Mouse (Mus musculus): Measurements from ENCODE around the gene Rbms1.

The Rbms1 gene

GRCm38 (mm10) chr2:60809441-60809921 is 153.5 kb downstream of the Rbms1 start:
- no peak for DNase-seq (ENCODE audit: low read depth, low spot score)

GRCm38 (mm10) chr2:60808822-60809221 is 154.2 kb downstream of the Rbms1 start:
- DNase-seq (ENCODE audit: low read depth, low spot score): no peak

DNA sequence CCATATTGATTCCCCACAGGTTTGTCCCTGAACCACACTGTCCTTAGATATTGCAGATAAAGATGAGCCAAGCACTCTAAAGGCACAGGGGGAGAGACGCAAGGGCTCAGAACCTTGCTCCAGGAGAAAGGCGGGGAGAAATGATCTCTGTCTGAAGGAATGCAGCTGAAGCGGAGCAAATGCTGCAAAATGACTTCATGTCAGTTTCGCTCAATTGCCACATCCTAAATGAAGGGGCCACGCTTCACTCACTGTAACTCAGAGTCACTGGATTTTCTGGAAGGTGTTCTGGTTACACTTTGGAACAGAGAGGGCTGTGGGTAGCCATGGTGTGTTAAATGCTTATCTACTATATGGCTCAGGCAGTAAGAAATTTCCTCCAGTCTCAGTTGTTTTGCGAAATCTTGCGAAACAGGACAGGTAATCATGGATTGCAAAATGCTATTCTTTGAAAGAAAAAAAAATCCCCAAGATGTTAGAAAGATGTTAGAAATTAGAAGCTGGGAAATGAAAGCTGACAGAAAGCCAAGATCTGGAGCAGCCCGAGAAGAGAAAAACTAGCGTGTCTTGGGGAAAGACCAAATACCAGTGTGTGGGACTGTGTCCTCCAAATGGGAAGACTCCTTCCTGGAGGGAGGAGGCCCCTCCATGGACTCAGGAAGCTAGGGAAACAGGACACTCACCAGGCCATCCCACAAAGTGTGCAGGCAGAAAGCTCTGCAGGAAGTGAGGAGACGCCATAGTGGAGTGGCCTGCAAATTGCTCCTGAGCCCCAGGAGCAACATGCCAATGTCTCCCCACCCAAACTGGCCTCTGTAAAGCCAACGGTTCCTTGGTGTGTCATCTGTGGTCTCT is 155.4 kb downstream of the Rbms1 start:
- DNase-seq (ENCODE audit: low read depth, low spot score): no peak

- DNase-seq (ENCODE audit: low read depth, low spot score): no peak
Measured at GRCm38 (mm10) chr2:60804763-60805162, 158.2 kb downstream of the Rbms1 start.

- DNase-seq (ENCODE audit: low read depth, low spot score): no peak
Measured at GRCm38 (mm10) chr2:60803377-60803776, 159.6 kb downstream of the Rbms1 start.

- no peak for DNase-seq (ENCODE audit: low read depth, low spot score)
Measured at GRCm38 (mm10) chr2:60802828-60803227, 160.2 kb downstream of the Rbms1 start.

DNA sequence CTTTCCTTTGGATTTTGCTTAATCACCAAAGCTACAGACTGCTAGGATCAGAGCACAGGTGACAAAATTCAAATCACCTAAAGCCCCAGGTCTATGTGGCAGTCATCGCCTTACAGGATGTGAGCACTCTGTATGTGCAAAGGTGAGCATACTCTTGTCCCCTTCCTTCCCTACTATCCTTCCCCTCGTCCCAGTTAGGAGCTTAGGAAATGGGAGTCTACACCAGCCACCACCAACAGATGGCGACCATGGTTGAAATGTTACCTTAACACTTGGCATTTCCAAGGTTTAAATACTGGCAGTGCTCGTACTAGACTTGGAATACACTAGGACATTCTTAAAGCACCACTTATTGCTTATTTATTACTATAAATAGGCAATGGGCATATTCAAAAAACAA is 160.8 kb downstream of the Rbms1 start:
- peak; percentile 67 for DNase-seq (ENCODE audit: low read depth, low spot score)

DNA sequence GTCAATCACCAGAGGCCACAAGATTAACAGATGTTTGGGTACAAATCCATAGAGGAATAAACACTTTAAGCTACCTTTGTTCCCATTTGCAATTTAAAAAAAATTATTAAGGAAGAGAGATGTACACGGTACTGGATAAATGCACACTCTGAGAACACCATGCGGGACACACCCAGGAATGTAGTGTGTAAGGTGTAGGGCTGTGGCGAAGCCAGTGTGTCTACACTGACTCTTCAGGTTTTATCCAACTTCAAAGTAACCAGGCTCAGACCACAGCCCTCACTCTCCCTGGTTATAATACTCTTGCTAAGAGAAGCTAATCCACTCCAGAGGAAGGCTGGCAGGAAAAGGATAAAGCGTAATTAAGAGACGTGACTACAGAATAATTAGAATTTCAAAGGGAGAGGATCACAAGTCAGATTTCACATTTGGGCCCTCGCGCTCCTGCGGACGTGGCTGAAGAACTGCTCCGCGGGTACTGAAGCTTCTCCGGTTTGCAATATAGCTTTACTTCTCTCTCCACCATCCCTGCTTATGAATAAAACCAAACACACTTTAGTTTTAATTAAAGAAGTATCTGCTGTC is 161.3 kb downstream of the Rbms1 start:
- no peak for DNase-seq (ENCODE audit: low read depth, low spot score)

- DNase-seq (ENCODE audit: low read depth, low spot score): no peak
Measured at GRCm38 (mm10) chr2:60800921-60801558, 162.0 kb downstream of the Rbms1 start.

GRCm38 (mm10) chr2:60799816-60800215 is 163.2 kb downstream of the Rbms1 start:
- DNase-seq (ENCODE audit: low read depth, low spot score): no peak

DNA sequence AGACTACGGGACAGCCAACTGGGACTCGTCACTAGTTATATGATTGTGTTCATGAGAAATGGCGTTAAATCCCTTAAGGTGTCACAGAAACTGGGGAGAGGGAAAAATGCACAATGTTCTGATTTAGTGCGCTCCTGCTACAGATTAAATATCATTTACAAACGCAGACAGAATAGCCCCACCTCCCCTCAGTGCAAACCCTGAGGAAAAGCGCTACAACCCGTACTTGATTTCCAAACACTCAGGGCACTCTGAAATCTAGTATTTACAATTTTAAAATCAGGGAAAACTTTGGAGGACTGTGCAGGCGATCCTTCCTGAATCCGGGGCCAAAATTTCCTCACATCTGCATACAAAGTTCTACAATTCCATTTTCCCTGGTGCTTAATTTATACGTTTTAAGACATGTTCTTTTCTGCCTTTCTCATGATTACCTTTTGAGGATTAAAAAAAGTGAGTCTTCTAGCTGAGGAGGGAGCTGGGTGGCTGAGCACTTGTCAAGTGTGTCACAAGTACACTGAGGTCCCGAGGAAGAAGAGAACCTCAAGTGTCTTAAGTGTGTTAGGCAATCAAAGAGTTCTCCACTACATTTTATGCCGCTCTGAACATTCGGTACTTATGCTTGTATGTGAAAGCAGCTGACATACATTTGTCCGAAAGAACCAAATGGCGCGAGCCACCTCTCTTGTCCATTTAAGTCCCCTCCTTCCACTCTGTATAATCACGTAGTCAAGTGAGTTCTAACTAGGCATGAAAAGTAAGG is 164.0 kb downstream of the Rbms1 start:
- DNase-seq (ENCODE audit: low read depth, low spot score): no peak

- DNase-seq (ENCODE audit: low read depth, low spot score): peak; percentile 58
Measured at GRCm38 (mm10) chr2:60796969-60797669, 165.9 kb downstream of the Rbms1 start.

DNA sequence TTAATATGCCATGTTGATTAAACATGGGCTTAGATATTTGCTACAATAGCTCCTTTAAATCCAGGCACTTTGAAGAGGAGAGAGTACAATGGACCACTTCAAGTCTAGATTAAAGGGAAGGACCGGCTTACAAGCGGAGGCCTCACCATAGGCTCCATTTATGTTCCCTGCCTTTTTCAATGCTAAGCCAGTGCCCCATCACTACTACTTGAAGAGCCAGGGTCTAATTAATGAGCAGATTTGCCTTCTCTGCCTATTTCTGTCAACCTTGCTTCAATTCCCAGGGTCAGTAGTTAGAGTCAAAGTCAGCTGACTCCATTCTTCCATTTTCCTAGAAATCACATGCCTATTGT is 166.4 kb downstream of the Rbms1 start:
- no peak for DNase-seq (ENCODE audit: low read depth, low spot score)

GRCm38 (mm10) chr2:60795861-60796260 is 167.1 kb downstream of the Rbms1 start:
- DNase-seq (ENCODE audit: low read depth, low spot score): no peak

- DNase-seq (ENCODE audit: low read depth, low spot score): no peak
Measured at GRCm38 (mm10) chr2:60792506-60792905, 170.5 kb downstream of the Rbms1 start.

GRCm38 (mm10) chr2:60789126-60789525 is 173.9 kb downstream of the Rbms1 start:
- no peak for DNase-seq (ENCODE audit: low read depth, low spot score)

DNA sequence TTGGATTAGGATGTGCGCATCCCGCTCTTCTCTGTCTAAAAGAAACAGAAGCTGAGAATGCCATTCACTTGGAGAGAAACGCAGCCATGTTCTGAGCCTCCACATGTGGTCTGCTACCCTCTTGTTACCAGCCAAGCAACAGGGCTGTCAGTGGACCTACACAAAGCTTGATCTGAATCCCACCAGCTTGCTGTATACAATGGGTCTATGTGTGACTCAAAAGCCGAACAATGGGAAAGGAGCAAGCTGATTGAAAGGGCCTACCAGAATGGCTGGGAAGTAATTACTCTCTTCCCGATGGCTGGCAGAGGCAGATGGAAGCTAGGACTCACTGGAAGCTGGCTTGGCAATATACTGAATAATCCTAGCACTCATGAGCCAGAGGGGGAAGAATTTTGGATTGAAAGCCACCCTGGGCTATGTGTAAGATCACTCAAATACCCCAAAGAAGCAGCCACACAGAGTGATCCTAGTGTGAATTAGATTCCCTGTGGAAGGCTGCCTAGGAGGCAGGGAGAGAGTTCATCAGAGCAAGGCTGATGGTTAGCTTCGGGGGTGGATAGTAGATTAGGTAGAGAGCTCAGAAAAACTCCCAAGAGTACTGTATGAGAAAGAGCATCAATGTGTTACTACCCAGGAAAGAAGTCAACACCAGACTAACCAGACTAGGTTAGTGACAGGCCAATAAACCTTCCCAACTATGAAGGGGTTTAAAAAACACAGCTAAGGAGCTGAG is 174.7 kb downstream of the Rbms1 start:
- DNase-seq (ENCODE audit: low read depth, low spot score): peak; percentile 37

DNA sequence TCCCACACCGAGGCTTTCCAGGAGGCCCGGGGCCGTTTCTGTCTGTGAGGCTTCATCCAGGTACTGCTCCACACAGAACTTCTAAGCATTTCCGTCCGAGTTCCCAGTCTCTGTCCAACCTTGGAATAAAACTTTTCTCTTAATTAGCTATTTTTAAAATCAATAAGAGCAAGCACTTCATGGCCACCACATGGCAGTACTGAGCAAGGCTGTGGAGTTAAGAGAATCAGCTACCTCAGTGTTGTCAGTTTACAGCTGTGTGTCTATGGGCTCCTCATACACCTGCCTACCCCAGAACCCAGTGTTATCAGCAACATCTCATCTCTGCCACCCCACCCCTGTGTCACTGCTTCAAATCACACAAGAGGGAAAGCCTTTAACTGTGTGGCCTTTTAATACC is 175.9 kb downstream of the Rbms1 start:
- peak; percentile 21 for DNase-seq (ENCODE audit: low read depth, low spot score)

DNA sequence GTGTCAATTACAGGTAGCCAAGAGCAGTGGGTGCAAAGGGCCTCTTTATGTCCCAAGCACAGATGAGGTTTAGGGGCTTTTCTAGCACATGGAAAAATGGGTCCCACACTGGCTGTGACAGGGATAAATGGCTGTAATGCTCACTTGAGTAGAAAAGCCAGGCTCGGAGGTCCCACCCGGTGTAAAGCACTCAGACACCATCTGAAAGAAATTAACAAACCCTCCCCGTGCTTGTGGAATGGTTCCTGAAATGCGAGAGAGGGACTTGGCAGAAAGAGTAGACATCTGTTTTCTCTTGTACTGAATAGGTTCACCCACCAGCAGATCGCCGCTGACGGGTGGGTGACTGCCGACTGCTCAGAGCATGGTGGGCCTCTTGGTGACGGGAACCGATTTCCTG is 176.7 kb downstream of the Rbms1 start:
- peak; percentile 47 for DNase-seq (ENCODE audit: low read depth, low spot score)

DNA sequence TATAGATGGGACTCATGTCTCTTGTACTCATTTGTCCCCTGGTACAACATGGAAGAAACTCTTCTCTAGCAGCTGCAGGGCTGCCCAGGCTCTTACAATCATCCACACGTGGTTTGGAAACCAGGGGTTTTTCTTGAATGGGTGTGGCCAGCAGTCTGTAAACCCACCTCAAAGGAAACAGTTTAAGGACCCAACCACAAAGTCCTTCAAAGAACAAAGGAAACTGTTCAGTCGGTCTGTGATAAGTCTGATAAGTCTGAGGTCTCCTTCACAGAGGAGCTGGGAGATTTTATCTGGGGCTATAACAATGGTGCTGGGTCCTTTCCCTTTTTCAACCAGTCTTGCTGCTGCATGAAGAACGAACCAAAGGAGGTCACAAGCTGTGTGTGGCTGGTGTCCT is 188.5 kb downstream of the Rbms1 start:
- no peak for DNase-seq (ENCODE audit: low read depth, low spot score)

GRCm38 (mm10) chr2:60773592-60773991 is 189.4 kb downstream of the Rbms1 start:
- DNase-seq (ENCODE audit: low read depth, low spot score): peak; percentile 51

Data from brain, adult 2 months (tissue).